Mouse (Mus musculus) kidney, postnatal 0 days (tissue): Measurements from ENCODE around the gene Slc50a1. TPM values are rescaled to one million over a fixed set of nuclear protein-coding genes. Genes with fewer than 3 reads are reported as not detected.

Experiments
- ATAC-seq: fragments of 200-750 bp; cut with Nextera tagmentation; replicated peaks from 2 replicates; pipeline ENCODE4 v1.8.0; 2017; ENCODE audit warnings: low read depth, moderate number of reproducible peaks, moderate TSS enrichment, moderate library complexity; ENCODE audit not compliant: low FRiP score
- DNase-seq: peaks from one replicate; pipeline ENCODE4 v3.0.0-alpha.2; 2016; ENCODE audit warnings: low spot score
- H3K27ac ChIP-seq: fragments of 300-500 bp; sonication (generic); 2 replicates; pipeline ENCODE4 v1.5.1; 2014; ENCODE audit warnings: mild to moderate bottlenecking
- H3K27me3 ChIP-seq: fragments of 300-500 bp; sonication (generic); 2 replicates; pipeline ENCODE4 v1.6.1; 2014; ENCODE audit warnings: low read length, mixed read lengths; ENCODE audit not compliant: insufficient read depth
- H3K36me3 ChIP-seq: fragments of 300-500 bp; sonication (generic); 2 replicates; pipeline ENCODE4 v1.6.1; 2014; ENCODE audit warnings: low read length, mixed read lengths; ENCODE audit not compliant: insufficient read depth
- H3K4me1 ChIP-seq: fragments of 300-500 bp; sonication (generic); replicated peaks from 2 replicates; pipeline ENCODE4 v1.6.1; 2014; ENCODE audit warnings: antibody characterized with exemption, low read length, mixed read lengths; ENCODE audit not compliant: insufficient read depth
- H3K4me2 ChIP-seq: fragments of 300-500 bp; sonication (generic); 2 replicates; pipeline ENCODE4 v1.6.1; 2014; ENCODE audit warnings: mild to moderate bottlenecking, low read length, moderate library complexity, mixed read lengths
- H3K4me3 ChIP-seq: fragments of 300-500 bp; sonication (generic); replicated peaks from 2 replicates; pipeline ENCODE4 v1.5.1; 2014; ENCODE audit warnings: low read depth, low read length
- H3K9ac ChIP-seq: fragments of 300-500 bp; sonication (generic); 2 replicates; pipeline ENCODE4 v1.6.1; 2014; ENCODE audit warnings: low read depth, low read length
- H3K9me3 ChIP-seq: fragments of 300-500 bp; sonication (generic); replicated peaks from 2 replicates; pipeline ENCODE4 v1.6.1; 2016; ENCODE audit warnings: low read length, inconsistent platforms, mixed read lengths
- CTCF ChIP-seq: IDR thresholded peaks from 2 replicates; pipeline ENCODE4 v1.5.1; 2016; ENCODE audit warnings: antibody characterized with exemption, low read depth, mild to moderate bottlenecking, moderate library complexity
- WGBS: fragments of 180-500 bp; shearing (Covaris S2); extraction: QIAGEN DNeasy Blood & Tissue Kit; methylation state at CpG from one replicate; pipeline ENCODE4 v1.1.7; 2014; 5-methylcytosine and 5-hydroxymethylcytosine counted together
- polyA plus RNA-seq: library from polyadenylated mRNA; unstranded; fragments of >200 nt; fragmentation: Nextera tagmentation; extraction: Ambion mirVana; gene quantifications from 2 replicates; pipeline ENCODE4 v1.2.1, GENCODE M21; 2015

Slc50a1 gene
- polyA plus RNA-seq, 1 experiment from 2014 or later = 82.2 TPM

- WGBS = 87% methylated on average over 10 of the region's 10 CpGs
- no peak for TF ChIP-seq CTCF
- Histone ChIP-seq H3K4me2 (no peak overlapping the region), H3K4me1 (peaks cover 10% of the 10 kb centered on the region; the same call in 1 of the 2 replicates), H3K9ac (no peak overlapping the region), H3K4me3 (no peak overlapping the region), H3K9me3 (no peaks in the 10 kb centered on the region), H3K36me3 (no peaks in the 10 kb centered on the region), H3K27ac (no peak overlapping the region), H3K27me3 (no peaks in the 10 kb centered on the region)
- ATAC-seq (no peak), DNase-seq (no peak)
Observed at GRCm38 (mm10) chr3:89236516-89236915, 33.9 kb downstream of the Slc50a1 start.

DNA sequence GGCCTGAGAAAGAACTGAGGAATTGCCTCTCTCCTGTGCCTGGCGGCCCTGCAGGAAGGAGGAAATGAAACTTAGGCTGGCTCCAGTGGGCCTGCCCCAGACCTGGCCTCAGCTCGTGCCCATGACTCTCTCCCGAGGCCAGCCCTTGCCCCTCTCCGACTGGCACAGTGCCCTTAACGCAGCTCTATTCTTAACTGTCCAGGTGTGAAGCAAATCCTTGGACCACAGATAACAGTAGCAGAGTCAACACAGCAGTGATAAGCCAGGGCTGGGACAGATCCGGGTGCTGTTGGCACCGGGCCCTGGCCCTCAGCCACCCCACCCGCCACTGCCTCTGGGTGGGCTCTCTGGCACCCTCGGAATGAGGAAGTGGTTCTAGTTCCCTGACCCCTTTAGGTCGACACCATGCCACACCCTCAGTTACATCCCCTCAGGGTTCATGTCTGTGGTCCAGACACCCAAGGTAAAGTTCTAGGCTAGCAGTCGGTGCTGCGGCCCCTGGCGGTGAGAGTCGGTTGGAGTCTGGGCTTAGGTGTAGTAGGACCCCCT is 36.7 kb downstream of the Slc50a1 start:
- Histone ChIP-seq H3K4me1 (peaks cover 12% of the 10 kb centered on the region; the same call in 1 of the 2 replicates), H3K27ac (peak overlapping the region; percentile 77), H3K9me3 (no peaks in the 10 kb centered on the region), H3K4me3 (no peak overlapping the region), H3K27me3 (no peaks in the 10 kb centered on the region), H3K36me3 (no peaks in the 10 kb centered on the region), H3K9ac (0 out of 2 replicates have a peak overlapping the region, but pooled peaks have one; percentile 31), H3K4me2 (no peak overlapping the region)
- WGBS = 60% methylated on average over 14 of the region's 14 CpGs
- peak; percentile 35; the same call in 1 of the 2 replicates for TF ChIP-seq CTCF
- ATAC-seq = peak; percentile 44
- DNase-seq = peak; percentile 11

- Histone ChIP-seq H3K4me2 (peak overlapping the region; percentile 69; the same call in 1 of the 2 replicates), H3K9ac (no peak overlapping the region)
Observed at GRCm38 (mm10) chr3:89232614-89233013, 37.8 kb downstream of the Slc50a1 start.

DNA sequence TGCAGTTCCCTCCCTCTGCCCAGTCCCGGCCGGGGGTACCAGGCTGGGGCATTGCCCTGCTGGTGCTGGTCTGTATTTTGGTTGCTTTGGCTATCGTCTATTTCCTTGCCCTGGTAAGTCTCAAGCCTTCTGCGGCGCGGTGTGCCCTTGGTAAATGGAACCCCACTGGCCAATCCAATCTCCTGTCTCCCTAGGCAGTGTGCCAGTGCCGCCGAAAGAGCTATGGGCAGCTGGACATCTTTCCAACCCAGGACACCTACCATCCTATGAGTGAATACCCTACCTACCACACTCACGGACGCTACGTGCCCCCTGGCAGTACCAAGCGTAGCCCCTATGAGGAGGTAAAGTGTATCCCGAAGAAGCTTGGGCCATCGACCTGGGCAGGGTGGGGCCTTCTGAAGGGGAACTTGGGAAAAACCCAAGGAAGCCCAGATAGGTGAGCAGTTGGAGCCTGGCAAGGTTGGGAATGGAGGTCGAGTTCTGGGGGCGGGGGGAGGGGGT is 38.5 kb downstream of the Slc50a1 start:
- Histone ChIP-seq H3K4me2 (peak overlapping the region; percentile 69), H3K27me3 (no peaks in the 10 kb centered on the region), H3K9ac (no peak overlapping the region), H3K36me3 (no peaks in the 10 kb centered on the region), H3K9me3 (no peaks in the 10 kb centered on the region), H3K27ac (no peak overlapping the region), H3K4me3 (0 out of 2 replicates have a peak overlapping the region, but pooled peaks have one; percentile 4), H3K4me1 (peaks cover 18% of the 10 kb centered on the region)
- WGBS = 73% methylated on average over 16 of the region's 16 CpGs
- ATAC-seq (no peak), DNase-seq (no peak)
- no peak for TF ChIP-seq CTCF

More at GRCm38 (mm10) chr3:89232614-89233013, 37.8 kb downstream of the Slc50a1 start:
- peak overlapping the region; percentile 77; the same call in 1 of the 2 replicates for H3K27ac ChIP-seq
- no peaks in the 10 kb centered on the region for H3K36me3 ChIP-seq
- 61% methylated on average over 6 of the region's 6 CpGs for WGBS
- H3K27me3 ChIP-seq = no peaks in the 10 kb centered on the region
- DNase-seq (no peak), ATAC-seq (no peak)
- H3K4me3 ChIP-seq = no peak overlapping the region
- H3K9me3 ChIP-seq = no peaks in the 10 kb centered on the region
- H3K4me1 ChIP-seq = peaks cover 13% of the 10 kb centered on the region; the same call in 1 of the 2 replicates
- no peak for TF ChIP-seq CTCF

DNA sequence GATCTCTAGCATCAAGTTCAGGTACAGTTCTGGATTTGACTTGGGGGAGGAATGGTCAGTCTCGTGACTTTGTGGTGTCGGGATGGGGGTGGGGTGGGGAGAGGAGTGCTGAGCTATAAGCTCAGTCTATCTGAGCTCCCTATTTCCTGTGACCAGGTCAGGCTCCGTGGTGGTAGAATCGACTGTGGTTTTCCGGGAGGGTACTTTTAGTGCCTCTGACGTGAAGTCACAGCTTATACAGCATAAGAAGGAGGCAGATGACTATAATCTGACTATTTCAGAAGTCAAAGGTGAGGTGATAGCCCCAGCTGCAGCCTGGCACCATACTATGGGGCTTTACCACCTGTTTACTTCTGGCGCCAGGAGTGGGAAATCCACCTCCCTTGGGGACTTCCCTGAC is 39.0 kb downstream of the Slc50a1 start:
- Histone ChIP-seq H3K4me2 (peak overlapping the region; percentile 69), H3K36me3 (no peaks in the 10 kb centered on the region)
- ATAC-seq = no peak

GRCm38 (mm10) chr3:89230561-89230960 is 39.8 kb downstream of the Slc50a1 start:
- no peaks in the 10 kb centered on the region for H3K9me3 ChIP-seq
- DNase-seq (no peak), ATAC-seq (no peak)
- H3K27me3 ChIP-seq = no peaks in the 10 kb centered on the region
- no peak overlapping the region for H3K27ac ChIP-seq
- no peak overlapping the region for H3K9ac ChIP-seq
- peak overlapping the region; percentile 69 for H3K4me2 ChIP-seq
- H3K36me3 ChIP-seq = no peaks in the 10 kb centered on the region
- H3K4me1 ChIP-seq = peaks cover 27% of the 10 kb centered on the region
- TF ChIP-seq CTCF = no peak
- no peak overlapping the region for H3K4me3 ChIP-seq
- WGBS = 91% methylated on average over 2 of the region's 2 CpGs

More for the DNA sequence above, 39.0 kb downstream of the Slc50a1 start:
- no peaks in the 10 kb centered on the region for H3K27me3 ChIP-seq
- no peaks in the 10 kb centered on the region for H3K9me3 ChIP-seq
- no peak for DNase-seq
- H3K4me1 ChIP-seq = peaks cover 23% of the 10 kb centered on the region
- H3K9ac ChIP-seq = no peak overlapping the region
- 0 out of 2 replicates have a peak overlapping the region, but pooled peaks have one; percentile 4 for H3K4me3 ChIP-seq
- no peak for TF ChIP-seq CTCF
- 57% methylated on average over 7 of the region's 7 CpGs for WGBS
- no peak overlapping the region for H3K27ac ChIP-seq
